Mouse (Mus musculus) neural tube, embryonic 11.5 days (tissue): ENCODE data around the gene Rnf168. TPM values are rescaled to one million over a fixed set of nuclear protein-coding genes. Genes with fewer than 3 reads are reported as not detected.

Source experiments
- ATAC-seq: fragments of 200-750 bp; cut with Nextera tagmentation; 2 replicates; pipeline ENCODE4 v1.8.0; 2017; ENCODE audit warnings: moderate number of reproducible peaks, mild to moderate bottlenecking, moderate TSS enrichment, moderate library complexity; ENCODE audit not compliant: insufficient read depth, low FRiP score, low TSS enrichment
- DNase-seq: peaks from one replicate; pipeline ENCODE4 v3.0.0-alpha.2; 2015; ENCODE audit warnings: low spot score
- H3K27ac ChIP-seq: fragments of 300-500 bp; sonication (generic); 2 replicates; pipeline ENCODE4 v1.5.1; 2014; ENCODE audit warnings: low read depth, mild to moderate bottlenecking, low read length
- H3K27me3 ChIP-seq: fragments of 300-500 bp; sonication (generic); 2 replicates; pipeline ENCODE4 v1.6.1; 2014; ENCODE audit warnings: mild to moderate bottlenecking, low read length, mixed read lengths; ENCODE audit not compliant: control insufficient read depth, insufficient read depth
- H3K36me3 ChIP-seq: fragments of 300-500 bp; sonication (generic); 2 replicates; pipeline ENCODE4 v1.6.1; 2014; ENCODE audit warnings: mild to moderate bottlenecking, low read length, moderate library complexity, mixed read lengths; ENCODE audit not compliant: control insufficient read depth, insufficient read depth
- H3K4me1 ChIP-seq: fragments of 300-500 bp; sonication (generic); 2 replicates; pipeline ENCODE4 v1.6.1; 2014; ENCODE audit warnings: low read length, mixed read lengths; ENCODE audit not compliant: control insufficient read depth, insufficient read depth
- H3K4me2 ChIP-seq: fragments of 300-500 bp; sonication (generic); 2 replicates; pipeline ENCODE4 v1.6.1; 2014; ENCODE audit warnings: low read depth, mild to moderate bottlenecking, moderate library complexity
- H3K4me3 ChIP-seq: fragments of 300-500 bp; sonication (generic); 2 replicates; pipeline ENCODE4 v1.5.1; 2014; ENCODE audit warnings: low read depth, low read length
- H3K9ac ChIP-seq: fragments of 300-500 bp; sonication (generic); 2 replicates; pipeline ENCODE4 v1.6.1; 2014; ENCODE audit warnings: mild to moderate bottlenecking, low read length
- H3K9me3 ChIP-seq: fragments of 300-500 bp; sonication (generic); 2 replicates; pipeline ENCODE4 v1.6.1; 2016; ENCODE audit warnings: low read length; ENCODE audit not compliant: control insufficient read depth
- WGBS: fragments of 180-500 bp; shearing (Covaris S2); extraction: QIAGEN DNeasy Blood & Tissue Kit; methylation state at CpG from one replicate; pipeline ENCODE4 v1.1.7; 2014; 5-methylcytosine and 5-hydroxymethylcytosine counted together
- polyA plus RNA-seq: library from polyadenylated mRNA; unstranded; fragments of >200 nt; fragmentation: Nextera tagmentation; extraction: Ambion mirVana; gene quantifications from 2 replicates; pipeline ENCODE4 v1.2.1, GENCODE M21; 2014

Rnf168 gene
- polyA plus RNA-seq, 1 experiment from 2014 or later, result 23.6 TPM

- Histone ChIP-seq H3K4me3 (no peak overlapping the region), H3K4me1 (no peaks in the 10 kb centered on the region), H3K9ac (no peak overlapping the region), H3K4me2 (no peak overlapping the region), H3K27ac (no peak overlapping the region), H3K36me3 (0 out of 2 replicates have a peak, but pooled peaks cover 3% of the 10 kb centered on the region), H3K27me3 (no peaks in the 10 kb centered on the region), H3K9me3 (no peaks in the 10 kb centered on the region)
- 23% methylated on average over 1 of the region's 1 CpGs for WGBS
- DNase-seq, result no peak
- no peak for ATAC-seq
Measured at GRCm38 (mm10) chr16:32303046-32303445, 25.8 kb downstream of the Rnf168 start.

DNA sequence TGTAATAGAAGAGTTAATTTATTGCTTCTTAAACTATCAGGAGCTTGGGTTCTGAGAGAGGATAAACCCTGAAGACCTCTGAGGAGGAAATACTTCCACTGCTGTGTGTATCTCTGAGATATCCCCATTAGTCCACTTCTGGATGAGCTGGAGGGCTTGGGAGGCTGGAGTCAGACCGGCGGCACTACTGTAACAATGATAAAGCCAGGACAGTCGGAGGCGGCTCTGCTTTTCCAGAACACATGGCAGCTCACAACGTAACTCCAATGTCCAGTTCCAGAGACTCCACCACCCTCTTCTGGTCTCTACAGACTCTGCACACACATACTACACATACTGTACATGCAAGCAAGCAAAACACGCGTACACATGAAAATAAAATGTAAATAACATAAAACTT, 26.6 kb downstream of the Rnf168 start:
- H3K9me3 ChIP-seq, result no peaks in the 10 kb centered on the region
- WGBS, result 94% methylated on average over 7 of the region's 7 CpGs
- H3K27ac ChIP-seq, result no peak overlapping the region
- no peaks in the 10 kb centered on the region for H3K4me1 ChIP-seq
- H3K9ac ChIP-seq, result no peak overlapping the region
- DNase-seq (no peak), ATAC-seq (no peak)
- no peaks in the 10 kb centered on the region for H3K27me3 ChIP-seq
- H3K4me2 ChIP-seq, result no peak overlapping the region
- H3K36me3 ChIP-seq, result 0 out of 2 replicates have a peak, but pooled peaks cover 2% of the 10 kb centered on the region
- H3K4me3 ChIP-seq, result no peak overlapping the region

- WGBS, result 83% methylated on average over 4 of the region's 4 CpGs
- H3K36me3 ChIP-seq, result no peaks in the 10 kb centered on the region
- H3K4me1 ChIP-seq, result no peaks in the 10 kb centered on the region
- H3K4me2 ChIP-seq, result no peak overlapping the region
- ATAC-seq (no peak), DNase-seq (no peak)
- H3K9ac ChIP-seq, result no peak overlapping the region
- H3K9me3 ChIP-seq, result no peaks in the 10 kb centered on the region
- no peak overlapping the region for H3K27ac ChIP-seq
- H3K4me3 ChIP-seq, result no peak overlapping the region
- H3K27me3 ChIP-seq, result no peaks in the 10 kb centered on the region
Measured at GRCm38 (mm10) chr16:32311970-32312369, 34.7 kb downstream of the Rnf168 start.

DNA sequence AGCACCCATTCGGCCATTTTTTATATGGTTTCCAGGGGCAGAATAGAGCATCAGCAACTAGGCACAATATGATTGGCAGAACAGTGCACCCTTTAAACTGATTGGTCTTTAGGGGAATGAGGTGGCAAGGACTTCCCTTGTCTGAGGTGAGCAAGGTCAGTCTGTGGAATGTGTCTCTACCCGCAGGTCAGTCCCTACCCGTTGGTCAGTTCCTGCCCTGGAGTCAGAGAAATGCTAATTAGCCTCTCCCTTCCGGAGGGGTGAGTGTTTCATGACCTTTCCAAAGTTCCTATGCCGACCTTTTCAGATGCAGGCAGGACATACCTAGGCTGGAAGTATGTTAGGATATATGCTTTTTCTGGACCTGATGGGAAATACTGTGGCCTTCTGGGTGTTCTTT, 35.1 kb downstream of the Rnf168 start:
- no peak for DNase-seq
- ATAC-seq, result no peak
- no peaks in the 10 kb centered on the region for H3K4me1 ChIP-seq
- H3K4me2 ChIP-seq, result no peak overlapping the region
- no peak overlapping the region for H3K4me3 ChIP-seq
- H3K9ac ChIP-seq, result no peak overlapping the region
- no peak overlapping the region for H3K27ac ChIP-seq
- WGBS, result 62% methylated on average over 5 of the region's 5 CpGs
- no peaks in the 10 kb centered on the region for H3K9me3 ChIP-seq
- no peaks in the 10 kb centered on the region for H3K36me3 ChIP-seq
- no peaks in the 10 kb centered on the region for H3K27me3 ChIP-seq

DNA sequence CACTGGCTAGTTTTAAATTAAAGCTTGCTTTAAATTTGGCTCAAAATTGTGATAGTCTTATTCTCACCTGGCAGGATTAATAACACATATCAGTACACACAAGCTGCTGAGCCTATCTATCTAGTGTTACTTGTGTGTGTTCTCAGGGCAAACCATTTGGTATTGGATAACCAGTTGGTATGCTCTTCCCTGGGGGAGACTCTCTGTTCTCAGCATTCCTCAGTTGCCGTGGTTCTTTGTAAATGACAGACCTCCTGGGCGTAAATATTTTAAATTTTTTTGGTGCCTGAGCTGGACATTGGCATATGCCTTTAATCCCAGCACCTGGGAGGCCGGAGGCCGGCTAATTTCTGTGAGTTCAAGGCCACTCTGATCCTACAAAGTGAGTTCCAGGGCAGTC, 35.6 kb downstream of the Rnf168 start:
- 65% methylated on average over 4 of the region's 4 CpGs for WGBS

DNA sequence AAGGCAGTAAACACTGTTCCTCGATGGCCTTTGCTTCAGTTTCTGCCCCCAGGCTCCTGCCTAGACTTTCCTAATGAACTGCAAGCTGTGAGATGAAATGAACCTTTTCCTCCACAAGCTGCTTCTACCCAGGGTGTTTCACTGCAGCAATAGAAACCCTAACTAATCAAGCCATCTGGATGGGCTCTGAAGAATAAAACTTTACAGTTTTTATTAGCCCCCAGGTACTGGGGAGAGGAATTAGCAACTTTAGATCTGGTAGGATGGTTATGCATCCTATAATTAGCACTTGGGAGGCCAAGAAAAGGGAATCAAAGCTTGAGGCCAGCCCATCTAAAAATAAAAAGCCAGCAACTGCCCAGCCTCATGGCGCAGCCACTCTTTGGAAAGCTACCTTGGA, 39.3 kb downstream of the Rnf168 start:
- H3K27ac ChIP-seq, result no peak overlapping the region
- WGBS, result 57% methylated on average over 2 of the region's 2 CpGs
- no peak overlapping the region for H3K4me3 ChIP-seq
- H3K36me3 ChIP-seq, result no peaks in the 10 kb centered on the region
- DNase-seq (no peak), ATAC-seq (no peak)
- H3K4me1 ChIP-seq, result no peaks in the 10 kb centered on the region
- no peak overlapping the region for H3K9ac ChIP-seq
- H3K4me2 ChIP-seq, result no peak overlapping the region
- H3K27me3 ChIP-seq, result no peaks in the 10 kb centered on the region
- H3K9me3 ChIP-seq, result no peaks in the 10 kb centered on the region

More for the DNA sequence above, 35.6 kb downstream of the Rnf168 start:
- no peaks in the 10 kb centered on the region for H3K36me3 ChIP-seq
- no peak overlapping the region for H3K4me2 ChIP-seq
- H3K9ac ChIP-seq, result no peak overlapping the region
- H3K27me3 ChIP-seq, result no peaks in the 10 kb centered on the region
- H3K9me3 ChIP-seq, result no peaks in the 10 kb centered on the region
- no peak overlapping the region for H3K27ac ChIP-seq
- ATAC-seq (no peak), DNase-seq (no peak)
- H3K4me3 ChIP-seq, result no peak overlapping the region
- H3K4me1 ChIP-seq, result no peaks in the 10 kb centered on the region

- WGBS, result 31% methylated on average over 7 of the region's 7 CpGs
- no peak overlapping the region for H3K4me3 ChIP-seq
- no peaks in the 10 kb centered on the region for H3K9me3 ChIP-seq
- ATAC-seq (no peak), DNase-seq (no peak)
- no peak overlapping the region for H3K9ac ChIP-seq
- H3K4me2 ChIP-seq, result no peak overlapping the region
- H3K27ac ChIP-seq, result no peak overlapping the region
- H3K27me3 ChIP-seq, result no peaks in the 10 kb centered on the region
- no peaks in the 10 kb centered on the region for H3K4me1 ChIP-seq
- no peaks in the 10 kb centered on the region for H3K36me3 ChIP-seq
Measured at GRCm38 (mm10) chr16:32323953-32324352, 46.7 kb downstream of the Rnf168 start.

GRCm38 (mm10) chr16:32330876-32331670, 53.8 kb downstream of the Rnf168 start:
- DNase-seq (no peak), ATAC-seq (no peak)
- peak overlapping the region; percentile 56 for H3K4me2 ChIP-seq
- no peaks in the 10 kb centered on the region for H3K27me3 ChIP-seq
- H3K27ac ChIP-seq, result no peak overlapping the region
- H3K36me3 ChIP-seq, result no peaks in the 10 kb centered on the region
- H3K9me3 ChIP-seq, result no peaks in the 10 kb centered on the region
- 62% methylated on average over 9 of the region's 9 CpGs for WGBS
- no peak overlapping the region for H3K9ac ChIP-seq
- peaks cover 2% of the 10 kb centered on the region; the same call in 1 of the 2 replicates for H3K4me1 ChIP-seq
- H3K4me3 ChIP-seq, result peak overlapping the region; percentile 98

DNA sequence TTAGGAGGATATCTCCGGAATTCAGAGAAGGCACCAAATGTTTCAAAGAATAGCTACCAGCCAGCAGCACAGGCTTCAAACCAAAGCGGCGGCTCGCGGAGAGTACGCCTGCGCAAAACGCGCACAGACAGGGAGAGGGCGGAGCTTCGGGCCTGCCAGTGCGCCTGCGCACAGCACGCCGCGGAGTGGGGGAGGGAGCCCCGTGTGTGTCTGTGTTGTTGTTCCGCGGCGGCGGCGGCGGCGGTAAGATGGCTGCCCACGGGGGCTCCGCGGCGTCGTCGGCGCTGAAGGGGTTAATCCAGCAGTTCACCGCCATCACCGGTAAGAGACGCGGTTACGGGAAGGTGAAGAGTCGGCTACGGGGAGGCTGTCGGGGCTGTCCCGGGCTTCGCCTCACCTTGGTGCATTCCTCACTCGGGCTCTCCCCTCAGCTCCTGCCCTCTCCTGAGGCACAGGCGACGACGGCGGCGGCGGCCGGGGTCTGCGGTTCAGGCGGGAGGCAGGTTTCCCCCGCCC, 54.8 kb downstream of the Rnf168 start, which contains the start of gene Ubxn7:
Gene Ubxn7 (plus strand): TSS at position 218 of the 516 bp plus-strand sequence.
- peak; percentile 93 for ATAC-seq
- Histone ChIP-seq H3K9ac (peak within 1 kb of the TSS; percentile 98), H3K36me3 (no peaks in the 10 kb centered on the region), H3K27ac (peak within 1 kb of the TSS; percentile 93), H3K27me3 (no peaks in the 10 kb centered on the region), H3K4me2 (peak within 1 kb of the TSS; percentile 56), H3K4me1 (peaks cover 2% of the 10 kb centered on the region; the same call in 1 of the 2 replicates), H3K4me3 (peak within 1 kb of the TSS; percentile 98), H3K9me3 (no peaks in the 10 kb centered on the region)
- peak; percentile 98 for DNase-seq
- WGBS, result under 1% methylated on average over 46 of the region's 52 CpGs
